Mouse (Mus musculus): ENCODE data around the gene Spata45. TPM values are rescaled to one million over a fixed set of nuclear protein-coding genes. Genes with fewer than 3 reads are reported as not detected.

The Spata45 gene
- total RNA-seq, 2 experiments from 2014 or later, result not detected

GRCm38 (mm10) chr1:191085597-191085996 lies 49.2 kb downstream of the Spata45 start:
- no peak for DNase-seq

GRCm38 (mm10) chr1:191086304-191086878 lies 50.0 kb downstream of the Spata45 start:
- DNase-seq, result no peak

- DNase-seq, result no peak
Observed at GRCm38 (mm10) chr1:191086960-191087359, 50.5 kb downstream of the Spata45 start.

GRCm38 (mm10) chr1:191087955-191088354 lies 51.5 kb downstream of the Spata45 start:
- DNase-seq, result no peak

GRCm38 (mm10) chr1:191089355-191089754 lies 52.9 kb downstream of the Spata45 start:
- no peak for DNase-seq

- no peak for DNase-seq
Observed at GRCm38 (mm10) chr1:191092050-191092449, 55.6 kb downstream of the Spata45 start.

Other genes with a start within 250 kb of the Spata45 start
- 10 to 100 TPM; 81.0 to 82.7 TPM for gene Rps6kc1, start 124.9 kb upstream of the Spata45 start, total RNA-seq (2021)
- gene Angel2, start 111.5 kb upstream of the Spata45 start, total RNA-seq (2021), result 10 to 100 TPM; 52.2 to 57.7 TPM
- gene Vash2, start 57.3 kb upstream of the Spata45 start, total RNA-seq (2021), result 1 to 10 TPM; 1.9 to 2.2 TPM
- 10 to 100 TPM; 17.3 to 19.6 TPM for gene Flvcr1, start 10.5 kb upstream of the Spata45 start, total RNA-seq (2021)
- gene Tatdn3, start 26.3 kb downstream of the Spata45 start, total RNA-seq (2021), result 10 to 100 TPM; 40.4 to 42.4 TPM
- under 1 TPM; 0.61 to 0.82 TPM for gene Nsl1, start 26.4 kb downstream of the Spata45 start, total RNA-seq (2021)
- gene Batf3, start 61.2 kb downstream of the Spata45 start, total RNA-seq (2021), result 1 to 10 TPM in 1 of 2 experiments, under 1 TPM in 1; 0.51 to 2.3 TPM
- gene Fam71a, start 128.2 kb downstream of the Spata45 start, total RNA-seq (2021), result not detected
- gene Atf3, start 181.4 kb downstream of the Spata45 start, total RNA-seq (2021), result 1 to 10 TPM; 1.2 to 1.4 TPM